Mouse (Mus musculus) lung, adult 18-20 months (tissue): ENCODE measurements around the gene Hist2h2ab.
"Not testable (repeated sequence)": the region's sequence is repeated elsewhere in the genome, so short reads cannot be mapped to it uniquely, and the experiment has no call there.

Experiments used
- DNase-seq, 2 experiments: peaks; one replicate each; pipeline ENCODE4 v3.0.0; 2022; ENCODE audit warnings: mixed read lengths in 2 of 2

The Hist2h2ab gene

GRCm38 (mm10) chr3:96238954-96239793 lies 19.5 kb downstream of the Hist2h2ab start, which contains the start of gene Hist2h3c2:
Hist2h3c2 (minus strand) TSS chr3:96239127.
- DNase-seq = peak; percentile 48 to 66

DNA sequence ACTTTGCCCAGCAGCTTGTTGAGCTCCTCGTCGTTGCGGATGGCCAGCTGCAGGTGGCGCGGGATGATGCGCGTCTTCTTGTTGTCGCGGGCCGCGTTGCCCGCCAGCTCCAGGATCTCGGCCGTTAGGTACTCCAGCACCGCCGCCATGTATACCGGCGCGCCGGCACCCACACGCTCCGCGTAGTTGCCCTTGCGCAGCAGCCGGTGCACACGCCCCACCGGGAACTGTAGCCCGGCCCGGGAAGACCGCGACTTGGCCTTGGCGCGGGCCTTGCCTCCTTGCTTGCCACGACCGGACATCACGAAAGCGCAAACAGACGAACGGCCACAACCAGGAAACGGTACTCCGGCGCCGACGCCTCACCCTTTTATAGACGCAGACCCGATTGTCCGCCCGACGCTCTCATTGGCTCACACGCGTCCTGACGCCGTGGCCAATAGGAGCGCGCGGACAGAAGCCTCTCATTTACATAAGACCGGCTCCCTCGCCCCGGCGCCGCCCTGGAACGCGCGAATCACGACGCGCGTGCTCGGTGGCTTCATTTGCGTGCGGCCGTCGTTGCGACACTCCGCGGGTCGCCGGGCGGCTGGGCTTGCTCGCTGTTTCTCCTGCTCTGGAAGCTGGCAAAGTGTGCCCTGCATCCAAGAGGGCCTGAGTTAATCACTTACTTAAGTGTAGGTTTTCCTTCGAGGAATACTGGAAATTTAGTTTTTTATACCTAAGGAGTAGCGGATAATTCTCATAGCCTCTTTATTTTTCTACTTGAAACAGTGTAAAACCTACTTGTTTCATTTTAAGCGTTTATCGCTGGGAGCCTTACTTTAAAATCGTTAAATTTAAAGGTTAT lies 20.5 kb downstream of the Hist2h2ab start, which contains the start of gene Hist2h2aa2:
Hist2h2aa2 (minus strand) TSS at position 328 of the 850 bp plus-strand sequence.
- DNase-seq = peak; percentile 97 to 98

GRCm38 (mm10) chr3:96240799-96241197 lies 21.1 kb downstream of the Hist2h2ab start:
- DNase-seq = no peak

GRCm38 (mm10) chr3:96243921-96244572 lies 24.4 kb downstream of the Hist2h2ab start:
- DNase-seq = no peak

DNA sequence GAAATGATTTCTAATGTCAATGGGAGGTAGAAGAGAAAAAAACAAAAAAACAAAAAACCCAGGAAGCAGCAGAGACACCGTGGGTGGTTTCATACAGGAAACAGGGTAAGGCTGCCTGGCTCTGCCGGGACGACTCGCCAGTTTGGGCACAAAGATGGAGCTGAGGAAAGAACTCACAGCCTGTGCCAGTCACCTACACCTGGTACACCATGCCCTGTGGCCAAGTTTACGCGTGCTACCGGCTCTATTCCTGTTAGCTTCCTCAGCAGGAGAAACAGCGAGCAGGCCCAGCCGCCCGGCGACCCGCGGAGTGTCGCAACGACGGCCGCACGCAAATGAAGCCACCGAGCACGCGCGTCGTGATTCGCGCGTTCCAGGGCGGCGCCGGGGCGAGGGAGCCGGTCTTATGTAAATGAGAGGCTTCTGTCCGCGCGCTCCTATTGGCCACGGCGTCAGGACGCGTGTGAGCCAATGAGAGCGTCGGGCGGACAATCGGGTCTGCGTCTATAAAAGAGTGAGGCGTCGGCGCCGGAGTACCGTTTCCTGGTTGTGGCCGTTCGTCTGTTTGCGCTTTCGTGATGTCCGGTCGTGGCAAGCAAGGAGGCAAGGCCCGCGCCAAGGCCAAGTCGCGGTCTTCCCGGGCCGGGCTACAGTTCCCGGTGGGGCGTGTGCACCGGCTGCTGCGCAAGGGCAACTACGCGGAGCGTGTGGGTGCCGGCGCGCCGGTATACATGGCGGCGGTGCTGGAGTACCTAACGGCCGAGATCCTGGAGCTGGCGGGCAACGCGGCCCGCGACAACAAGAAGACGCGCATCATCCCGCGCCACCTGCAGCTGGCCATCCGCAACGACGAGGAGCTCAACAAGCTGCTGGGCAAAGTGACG lies 25.6 kb downstream of the Hist2h2ab start, which contains the start of gene Hist2h2aa1:
Hist2h2aa1 (plus strand) TSS at position 495 of the 884 bp plus-strand sequence.
- DNase-seq = peak; percentile 89 to 90

GRCm38 (mm10) chr3:96246018-96246417 lies 26.4 kb downstream of the Hist2h2ab start:
- not testable (repeated sequence) for DNase-seq

DNA sequence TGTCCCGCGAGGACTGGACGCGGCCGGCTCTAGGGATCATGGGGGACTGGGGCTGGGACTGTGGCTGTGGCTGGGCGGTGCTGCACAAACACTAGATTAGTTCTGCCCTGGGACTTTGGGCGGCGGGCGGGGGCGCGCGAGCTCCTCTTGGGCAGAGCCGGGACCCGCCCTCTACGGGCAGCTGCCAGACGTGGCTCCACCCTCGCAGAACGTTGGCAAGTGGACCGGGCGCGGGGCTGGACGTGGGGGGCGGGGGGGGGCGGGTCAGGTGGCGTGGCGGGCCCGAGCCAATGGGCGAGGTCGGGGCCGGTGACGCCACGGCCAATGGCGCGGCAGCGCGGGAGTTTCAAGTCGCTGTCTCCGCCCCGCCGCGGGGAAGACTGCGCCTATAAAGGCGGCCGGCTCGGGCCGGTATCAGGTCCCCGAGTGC lies 26.8 kb downstream of the Hist2h2ab start, which contains the start of gene Hist2h3c1:
Hist2h3c1 (plus strand) TSS at position 259 of the 430 bp plus-strand sequence.
- DNase-seq = not testable (repeated sequence)

GRCm38 (mm10) chr3:96247356-96248140 lies 27.9 kb downstream of the Hist2h2ab start:
- no peak for DNase-seq

DNA sequence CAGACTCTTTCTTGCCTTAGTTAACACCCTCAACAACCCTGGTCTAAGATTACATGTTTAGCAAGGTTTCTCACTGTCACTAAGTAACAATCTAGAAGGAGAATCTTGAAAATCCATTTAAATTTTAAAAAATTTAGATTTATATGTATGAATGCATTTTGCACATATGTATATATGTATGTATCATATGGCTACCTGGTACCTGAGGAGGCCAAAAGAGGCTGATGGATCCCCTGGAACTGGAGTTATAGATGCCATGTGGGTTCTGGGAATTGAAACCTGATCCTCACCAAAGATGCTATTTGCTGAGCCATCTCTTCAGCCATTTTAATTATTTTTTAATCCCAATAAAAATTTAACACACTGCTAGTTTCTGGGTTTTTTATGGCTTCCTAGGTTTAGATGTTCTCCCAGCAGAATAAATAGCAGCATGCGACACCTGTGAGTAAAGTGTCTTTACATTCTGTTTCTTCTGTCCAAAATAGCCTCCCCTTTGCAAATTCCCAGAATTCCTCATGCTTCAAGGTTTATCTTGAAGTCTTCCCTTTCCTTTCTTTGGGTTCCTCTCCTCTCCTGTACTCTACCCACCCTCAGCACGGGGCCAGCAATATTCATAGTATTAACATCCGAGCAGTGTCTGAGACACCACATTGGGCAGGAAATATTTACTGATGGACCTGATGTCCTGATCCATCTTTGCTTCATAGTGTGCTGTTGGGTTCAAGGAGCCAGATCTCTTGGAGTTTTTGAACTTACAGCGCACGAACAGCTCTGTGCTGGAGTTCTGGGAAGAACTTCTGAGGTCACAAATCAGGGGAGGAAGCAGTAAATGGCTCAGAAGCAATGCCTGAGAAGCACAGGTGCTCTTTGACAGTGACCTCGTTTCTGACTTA lies 28.7 kb downstream of the Hist2h2ab start:
- no peak for DNase-seq

DNA sequence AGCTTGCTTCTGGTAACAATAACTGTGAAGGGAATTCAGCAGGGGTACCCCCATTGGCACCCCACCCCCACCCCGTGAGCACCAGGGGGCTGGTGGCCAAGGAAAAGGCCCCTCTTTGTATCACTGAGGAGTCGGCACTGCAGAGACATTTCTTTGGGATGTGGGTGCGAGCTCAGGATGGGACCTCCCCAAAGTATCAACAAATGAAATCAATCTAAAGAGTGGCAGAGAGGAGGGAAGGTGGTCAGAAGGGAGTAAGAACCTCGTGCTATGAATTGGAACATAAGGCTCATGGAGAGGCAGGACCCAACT lies 29.3 kb downstream of the Hist2h2ab start:
- no peak for DNase-seq

DNA sequence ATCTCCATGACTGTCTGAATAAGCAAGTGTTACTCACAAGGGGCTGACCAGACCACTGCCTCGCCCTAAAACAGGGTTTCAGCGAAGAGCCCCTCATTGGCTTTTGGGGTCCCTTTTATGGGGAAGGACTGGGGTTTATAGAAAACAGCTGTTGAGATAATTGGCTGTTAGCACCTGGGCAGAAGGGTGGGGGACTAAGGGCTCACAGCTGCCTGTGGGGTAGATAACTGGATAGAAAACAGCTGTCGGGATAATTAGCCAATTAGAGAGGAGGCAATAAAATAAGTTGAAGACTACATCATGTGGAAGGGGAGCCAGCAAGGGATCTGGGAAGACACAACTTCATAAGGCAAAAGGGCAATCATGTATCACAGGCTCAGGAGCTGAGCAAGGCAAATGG lies 31.2 kb downstream of the Hist2h2ab start:
- no peak for DNase-seq

DNA sequence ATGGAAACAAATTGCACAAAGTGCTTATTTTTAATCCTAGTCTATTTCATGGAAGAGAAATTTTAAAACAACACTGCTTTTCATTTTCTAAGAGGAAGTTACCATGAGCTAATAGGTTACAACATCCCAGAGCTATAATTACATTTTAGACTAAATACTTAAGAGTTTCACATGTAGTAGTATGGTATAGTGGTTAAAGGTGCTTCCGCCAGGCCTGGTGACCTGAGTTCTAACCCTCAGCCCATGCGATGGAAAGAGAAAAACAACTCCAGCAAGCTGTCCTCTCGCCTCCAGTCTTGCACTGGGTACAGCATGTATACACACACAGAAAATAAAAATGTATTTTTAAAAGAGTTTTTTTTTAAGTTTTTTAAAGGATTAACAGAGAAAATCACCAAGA lies 32.1 kb downstream of the Hist2h2ab start:
- DNase-seq = no peak

- DNase-seq = no peak
These were observed 35.2 kb downstream of the Hist2h2ab start for GRCm38 (mm10) chr3:96254683-96255355.

DNA sequence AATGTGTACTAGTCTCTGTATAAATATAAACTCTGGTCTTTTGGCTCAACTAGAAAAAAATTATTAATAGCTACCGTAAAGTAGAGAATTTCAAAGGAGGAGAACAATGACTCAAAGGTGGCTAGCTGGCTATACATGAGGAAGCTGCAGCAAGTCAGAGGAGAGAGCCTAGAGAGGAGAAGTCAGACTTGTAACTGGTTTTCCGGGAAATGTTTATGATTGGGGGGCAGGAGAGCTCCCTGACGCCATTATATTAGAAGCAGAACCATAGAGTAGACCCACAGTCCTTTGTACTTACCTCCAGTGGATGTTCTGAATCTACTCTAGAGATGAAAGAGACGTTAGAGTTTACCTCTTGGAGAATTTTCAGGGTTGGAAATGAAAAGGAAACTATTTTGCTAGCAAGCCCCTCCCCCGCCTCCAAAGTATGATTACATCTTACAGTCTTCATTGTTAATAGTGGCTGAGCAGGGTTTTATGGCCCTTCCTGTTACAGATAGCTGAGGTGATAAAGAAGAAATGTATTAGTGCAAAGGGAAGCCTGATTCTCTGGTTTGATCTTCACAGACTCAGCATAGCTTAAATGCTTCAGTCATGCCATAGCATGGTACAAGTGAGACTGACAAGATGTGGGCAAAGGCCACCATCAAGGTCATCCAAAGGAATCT lies 36.4 kb downstream of the Hist2h2ab start:
- peak in 1 of 2 experiments; percentile 23 for DNase-seq

GRCm38 (mm10) chr3:96257190-96257589 lies 37.5 kb downstream of the Hist2h2ab start:
- DNase-seq = peak in 1 of 2 experiments; percentile 22

GRCm38 (mm10) chr3:96260220-96260619 lies 40.6 kb downstream of the Hist2h2ab start:
- no peak for DNase-seq

DNA sequence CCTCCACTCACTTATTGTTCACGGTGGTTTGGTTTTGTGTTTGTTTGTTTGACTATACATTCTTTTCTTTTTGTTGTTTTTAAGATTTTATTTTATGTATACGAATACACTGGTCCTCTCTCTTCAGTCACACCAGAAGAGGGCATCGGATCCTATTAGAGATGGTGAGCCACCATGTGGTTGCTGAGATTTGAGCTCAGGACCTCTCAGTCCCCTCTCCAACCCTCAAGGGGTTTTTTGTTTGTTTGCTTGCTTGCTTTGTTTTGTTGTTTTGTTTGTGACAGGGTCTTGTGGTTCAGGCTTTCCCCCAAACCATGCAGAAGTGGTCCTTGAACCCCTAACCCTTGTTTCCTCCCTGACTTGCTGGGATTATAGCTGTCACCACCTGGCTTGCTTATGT lies 42.0 kb downstream of the Hist2h2ab start:
- no peak for DNase-seq

DNA sequence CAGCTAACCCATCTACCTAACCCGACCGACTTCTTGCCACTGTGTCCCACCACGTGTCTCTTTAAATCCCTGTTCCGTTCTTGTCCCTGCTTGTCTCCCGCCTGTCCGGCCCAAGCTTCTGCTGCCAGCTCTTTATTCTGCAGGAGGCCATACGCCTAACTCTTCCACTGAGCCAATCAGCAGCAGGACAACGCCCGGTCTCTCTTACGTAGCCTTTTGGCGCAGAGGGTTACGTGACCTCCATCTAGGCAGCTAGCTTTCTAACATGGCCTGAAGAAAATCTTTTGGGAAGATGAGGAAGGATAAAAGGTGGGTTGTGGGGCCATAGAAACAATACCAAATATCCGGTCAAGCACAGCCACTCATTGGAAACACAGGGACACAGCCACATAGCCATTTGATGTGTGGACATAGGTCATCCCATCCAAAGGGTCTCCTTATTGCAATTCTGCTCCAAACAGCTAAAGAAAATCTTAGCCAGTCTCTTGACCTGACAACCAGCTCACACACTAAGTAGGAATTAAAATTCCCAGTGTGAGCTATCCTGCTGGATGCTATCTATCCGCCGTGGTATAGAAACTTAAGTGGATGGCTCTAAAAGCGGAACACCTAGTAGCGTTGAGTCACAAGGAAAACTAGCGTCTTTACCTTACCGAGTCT lies 42.7 kb downstream of the Hist2h2ab start:
- peak; percentile 90 to 93 for DNase-seq
